Mouse (Mus musculus): Measurements from ENCODE around the gene Ccdc186. TPM values are rescaled to one million over a fixed set of nuclear protein-coding genes. Genes with fewer than 3 reads are reported as not detected.
"Not testable (repeated sequence)": the region's sequence is repeated elsewhere in the genome, so short reads cannot be mapped to it uniquely, and the experiment has no call there.

The Ccdc186 gene
- polyA plus RNA-seq, 1 experiment = 24.4 TPM

GRCm38 (mm10) chr19:56761727-56762126, 60.3 kb downstream of the Ccdc186 start:
- WGBS = 93% methylated on average over 2 of the region's 2 CpGs
- TF ChIP-seq CTCF (IDR thresholded peaks at IDR 0.05; ENCODE audit: borderline replicate concordance, insufficient read depth, low read depth, low read length) (no peak), POLR2A (IDR thresholded peaks at IDR 0.05; ENCODE audit: borderline replicate concordance, insufficient read depth, low read length) (no peak)

DNA sequence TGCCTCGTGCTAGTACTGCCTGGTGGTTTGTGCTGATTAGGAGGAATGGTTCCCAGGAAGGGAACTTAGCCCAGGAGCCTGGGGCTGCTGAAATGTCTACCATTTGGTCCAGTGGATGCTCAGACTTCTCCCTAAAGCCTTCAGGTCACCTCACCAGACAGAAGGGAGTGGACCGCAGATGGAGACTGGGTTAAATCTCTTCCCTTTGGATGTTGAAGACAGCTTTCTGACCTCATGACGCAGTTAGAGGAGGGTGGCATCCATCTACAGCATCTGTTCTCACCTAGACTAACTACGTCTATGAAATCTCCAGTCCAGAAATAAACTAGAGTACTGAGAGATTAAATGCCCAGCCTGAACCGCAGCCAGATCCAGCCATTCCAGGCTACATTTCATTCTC, 60.9 kb downstream of the Ccdc186 start:
- peaks cover 7% of the 10 kb centered on the region for H3K4me1 ChIP-seq (ENCODE audit: control insufficient read depth, insufficient read depth, low read length)
- TF ChIP-seq POLR2A (IDR thresholded peaks at IDR 0.05; ENCODE audit: borderline replicate concordance, insufficient read depth, low read length) = no peak
- no peak for TF ChIP-seq CTCF (IDR thresholded peaks at IDR 0.05; ENCODE audit: borderline replicate concordance, insufficient read depth, low read depth, low read length)
- H3K4me3 ChIP-seq (replicated peaks; ENCODE audit: insufficient read depth, low read depth, low read length) = no peak overlapping the region
- no peak for DNase-seq
- 89% methylated on average over 5 of the region's 5 CpGs for WGBS
- no peak overlapping the region for H3K27ac ChIP-seq (ENCODE audit: insufficient read depth, low read length)
- H3K27me3 ChIP-seq (ENCODE audit: control insufficient read depth, insufficient read depth, low read length) = no peaks in the 10 kb centered on the region

More at GRCm38 (mm10) chr19:56761727-56762126, 60.3 kb downstream of the Ccdc186 start:
- Histone ChIP-seq H3K4me3 (replicated peaks; ENCODE audit: insufficient read depth, low read depth, low read length) (no peak overlapping the region), H3K27me3 (ENCODE audit: control insufficient read depth, insufficient read depth, low read length) (no peaks in the 10 kb centered on the region), H3K27ac (ENCODE audit: insufficient read depth, low read length) (no peak overlapping the region), H3K4me1 (ENCODE audit: control insufficient read depth, insufficient read depth, low read length) (peaks cover 7% of the 10 kb centered on the region)
- DNase-seq = no peak

DNA sequence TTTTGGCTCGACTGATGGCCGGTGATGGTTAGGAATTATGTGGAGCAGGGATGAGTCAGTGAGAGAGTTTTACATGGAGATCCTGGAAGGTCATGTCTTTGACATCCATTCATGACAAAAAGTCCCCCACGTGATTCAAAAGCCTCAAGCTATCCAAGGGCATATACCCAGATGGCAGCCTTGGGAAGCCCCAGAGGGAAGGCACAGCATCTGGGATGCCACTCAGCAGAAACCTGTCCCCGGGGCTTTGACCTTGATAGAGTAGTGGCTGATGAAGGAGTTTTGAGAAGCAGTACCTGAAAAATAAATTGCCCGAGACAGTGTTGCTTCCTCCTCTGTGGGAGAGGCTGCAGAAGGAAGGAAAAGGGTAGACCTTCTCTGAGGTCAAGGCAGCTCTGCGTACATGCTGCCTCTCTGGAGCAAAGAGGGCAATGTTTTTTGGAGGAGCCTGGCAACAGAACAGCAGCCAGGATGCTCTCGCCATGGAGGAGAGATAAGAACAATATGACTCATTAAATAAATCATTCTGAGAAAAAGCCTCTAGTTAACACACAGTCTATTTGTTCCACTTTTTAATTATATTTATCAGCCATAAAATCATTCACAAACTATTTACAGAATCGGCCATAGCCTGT, 61.6 kb downstream of the Ccdc186 start:
- no peak overlapping the region for H3K27ac ChIP-seq (ENCODE audit: insufficient read depth, low read length)
- no peak overlapping the region for H3K4me3 ChIP-seq (replicated peaks; ENCODE audit: insufficient read depth, low read depth, low read length)
- TF ChIP-seq POLR2A (IDR thresholded peaks at IDR 0.05; ENCODE audit: borderline replicate concordance, insufficient read depth, low read length) = no peak
- no peak for TF ChIP-seq CTCF (IDR thresholded peaks at IDR 0.05; ENCODE audit: borderline replicate concordance, insufficient read depth, low read depth, low read length)
- peak in 1 of 2 experiments; percentile 11 for DNase-seq
- H3K27me3 ChIP-seq (ENCODE audit: control insufficient read depth, insufficient read depth, low read length) = no peaks in the 10 kb centered on the region
- H3K4me1 ChIP-seq (ENCODE audit: control insufficient read depth, insufficient read depth, low read length) = peaks cover 7% of the 10 kb centered on the region
- 92% methylated on average over 8 of the region's 8 CpGs for WGBS

DNA sequence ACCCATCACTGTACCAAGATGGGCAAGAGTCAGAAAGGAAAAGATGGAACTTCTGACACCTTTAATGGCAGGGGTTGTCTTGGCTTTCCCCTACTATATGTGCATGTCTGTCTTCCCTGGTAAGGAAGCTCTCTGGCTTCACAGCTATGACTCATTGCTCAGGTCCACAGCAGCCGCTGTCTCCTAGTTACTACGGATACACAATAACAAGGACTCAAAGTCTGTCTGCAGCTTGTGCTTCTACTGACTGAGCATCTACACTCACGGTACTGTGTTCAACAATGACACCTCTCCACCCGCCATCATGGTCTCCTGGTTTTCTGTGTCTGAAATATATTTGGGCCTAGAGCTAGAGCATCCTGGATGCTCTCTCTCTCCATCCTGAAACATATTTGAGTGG, 62.2 kb downstream of the Ccdc186 start:
- Histone ChIP-seq H3K4me3 (replicated peaks; ENCODE audit: insufficient read depth, low read depth, low read length) (no peak overlapping the region), H3K27ac (ENCODE audit: insufficient read depth, low read length) (no peak overlapping the region), H3K4me1 (ENCODE audit: control insufficient read depth, insufficient read depth, low read length) (peaks cover 7% of the 10 kb centered on the region), H3K27me3 (ENCODE audit: control insufficient read depth, insufficient read depth, low read length) (no peaks in the 10 kb centered on the region)
- DNase-seq = no peak
- TF ChIP-seq CTCF (IDR thresholded peaks at IDR 0.05; ENCODE audit: borderline replicate concordance, insufficient read depth, low read depth, low read length) = no peak
- TF ChIP-seq POLR2A (IDR thresholded peaks at IDR 0.05; ENCODE audit: borderline replicate concordance, insufficient read depth, low read length) = no peak
- WGBS = 95% methylated on average over 4 of the region's 4 CpGs

GRCm38 (mm10) chr19:56758311-56758710, 63.7 kb downstream of the Ccdc186 start:
- TF ChIP-seq CTCF (IDR thresholded peaks at IDR 0.05; ENCODE audit: borderline replicate concordance, insufficient read depth, low read depth, low read length) (no peak), POLR2A (IDR thresholded peaks at IDR 0.05; ENCODE audit: borderline replicate concordance, insufficient read depth, low read length) (no peak)
- Histone ChIP-seq H3K27ac (ENCODE audit: insufficient read depth, low read length) (no peak overlapping the region), H3K4me3 (replicated peaks; ENCODE audit: insufficient read depth, low read depth, low read length) (no peak overlapping the region), H3K27me3 (ENCODE audit: control insufficient read depth, insufficient read depth, low read length) (no peaks in the 10 kb centered on the region), H3K4me1 (ENCODE audit: control insufficient read depth, insufficient read depth, low read length) (peaks cover 7% of the 10 kb centered on the region)
- DNase-seq = no peak
- WGBS = 98% methylated on average over 2 of the region's 2 CpGs

- H3K4me3 ChIP-seq (replicated peaks; ENCODE audit: insufficient read depth, low read depth, low read length) = no peak overlapping the region
- DNase-seq = no peak
- H3K27ac ChIP-seq (ENCODE audit: insufficient read depth, low read length) = no peak overlapping the region
- 84% methylated on average over 10 of the region's 10 CpGs for WGBS
- H3K4me1 ChIP-seq (ENCODE audit: control insufficient read depth, insufficient read depth, low read length) = no peaks in the 10 kb centered on the region
- H3K27me3 ChIP-seq (ENCODE audit: control insufficient read depth, insufficient read depth, low read length) = no peaks in the 10 kb centered on the region
- TF ChIP-seq POLR2A (IDR thresholded peaks at IDR 0.05; ENCODE audit: borderline replicate concordance, insufficient read depth, low read length) = no peak
- no peak for TF ChIP-seq CTCF (IDR thresholded peaks at IDR 0.05; ENCODE audit: borderline replicate concordance, insufficient read depth, low read depth, low read length)
These were observed 65.6 kb downstream of the Ccdc186 start for GRCm38 (mm10) chr19:56756412-56756811.

DNA sequence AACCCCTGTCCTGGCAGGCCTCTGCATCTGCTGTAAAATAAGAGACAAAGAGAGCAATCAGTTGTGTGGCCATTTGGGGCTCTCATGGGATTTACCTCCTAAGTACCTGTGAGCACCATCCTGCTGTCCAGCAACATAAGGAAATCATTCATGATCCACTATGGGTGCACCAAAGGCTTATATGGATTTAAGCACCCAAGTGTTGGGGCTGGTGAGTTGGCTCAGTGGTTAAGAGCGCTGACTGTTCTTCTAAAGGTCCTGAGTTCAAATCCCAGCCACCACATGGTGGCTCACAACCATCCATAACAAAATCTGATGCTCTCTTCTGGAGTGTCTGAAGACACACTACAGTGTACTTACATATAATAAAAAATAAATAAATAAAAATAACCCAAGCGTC, 67.5 kb downstream of the Ccdc186 start:
- DNase-seq; H3K4me1 ChIP-seq (ENCODE audit: control insufficient read depth, insufficient read depth, low read length); H3K4me3 ChIP-seq (replicated peaks; ENCODE audit: insufficient read depth, low read depth, low read length); H3K27ac ChIP-seq (ENCODE audit: insufficient read depth, low read length); H3K27me3 ChIP-seq (ENCODE audit: control insufficient read depth, insufficient read depth, low read length): not testable (repeated sequence)
- WGBS = 98% methylated on average over 2 of the region's 2 CpGs

DNA sequence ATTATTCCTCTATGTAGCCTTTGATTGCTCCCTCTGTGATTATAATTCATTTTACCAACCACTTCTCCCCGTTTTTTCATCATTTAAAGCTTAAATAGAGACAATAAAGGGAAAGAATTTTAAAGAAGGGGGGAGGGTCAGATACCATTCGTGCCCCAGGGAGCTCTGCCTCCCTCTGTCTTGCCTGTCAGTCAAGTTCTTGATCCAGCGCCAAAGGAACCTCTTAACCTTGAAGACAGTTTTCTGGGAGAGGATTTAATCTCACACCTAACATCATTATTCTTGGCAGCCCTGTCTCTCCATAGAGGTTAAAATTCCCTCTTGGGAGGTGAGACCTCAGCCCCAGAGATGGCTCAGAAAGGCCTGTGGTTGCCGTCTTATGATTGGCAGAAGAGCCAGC, 71.3 kb downstream of the Ccdc186 start:
- WGBS = 41% methylated on average over 4 of the region's 4 CpGs
- H3K27ac ChIP-seq (ENCODE audit: insufficient read depth, low read length) = no peak overlapping the region
- TF ChIP-seq CTCF (IDR thresholded peaks at IDR 0.05; ENCODE audit: borderline replicate concordance, insufficient read depth, low read depth, low read length) = no peak
- no peak for TF ChIP-seq POLR2A (IDR thresholded peaks at IDR 0.05; ENCODE audit: borderline replicate concordance, insufficient read depth, low read length)
- H3K4me1 ChIP-seq (ENCODE audit: control insufficient read depth, insufficient read depth, low read length) = no peaks in the 10 kb centered on the region
- H3K4me3 ChIP-seq (replicated peaks; ENCODE audit: insufficient read depth, low read depth, low read length) = no peak overlapping the region
- H3K27me3 ChIP-seq (ENCODE audit: control insufficient read depth, insufficient read depth, low read length) = no peaks in the 10 kb centered on the region
- no peak for DNase-seq
